Mouse (Mus musculus) urinary bladder, postnatal 36 days (tissue): ENCODE measurements around the gene Ypel2.

ENCODE experiments used
- DNase-seq, 2 experiments: peaks; one replicate each; pipeline ENCODE4 v3.0.0; 2022; ENCODE audit warnings: low spot score in 2 of 2, mixed read lengths in 1 of 2

The Ypel2 gene

GRCm38 (mm10) chr11:86932201-86932600 lies 61.3 kb downstream of the Ypel2 start:
- DNase-seq: no peak

- DNase-seq: no peak
These were observed 62.8 kb downstream of the Ypel2 start for GRCm38 (mm10) chr11:86930636-86931180.

DNA sequence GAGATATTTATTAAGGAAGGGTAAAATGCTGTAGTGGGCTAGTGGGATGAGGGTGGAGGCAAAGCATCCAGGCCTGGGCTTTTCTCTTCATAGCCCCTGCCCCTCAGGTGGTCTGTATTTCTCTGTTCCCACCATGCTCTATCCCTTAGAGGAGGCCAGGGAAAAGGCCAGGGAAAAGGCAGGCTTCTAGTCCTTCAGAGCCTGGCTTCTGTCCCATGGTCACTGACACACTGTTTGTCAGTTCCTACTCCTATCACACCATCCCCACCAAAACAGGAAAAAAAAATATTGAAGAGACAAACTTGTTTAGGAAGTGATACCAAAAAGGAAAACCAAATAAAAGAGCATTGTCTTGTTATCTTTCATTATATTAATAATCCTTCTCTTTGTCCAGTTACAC lies 63.5 kb downstream of the Ypel2 start:
- DNase-seq: no peak

DNA sequence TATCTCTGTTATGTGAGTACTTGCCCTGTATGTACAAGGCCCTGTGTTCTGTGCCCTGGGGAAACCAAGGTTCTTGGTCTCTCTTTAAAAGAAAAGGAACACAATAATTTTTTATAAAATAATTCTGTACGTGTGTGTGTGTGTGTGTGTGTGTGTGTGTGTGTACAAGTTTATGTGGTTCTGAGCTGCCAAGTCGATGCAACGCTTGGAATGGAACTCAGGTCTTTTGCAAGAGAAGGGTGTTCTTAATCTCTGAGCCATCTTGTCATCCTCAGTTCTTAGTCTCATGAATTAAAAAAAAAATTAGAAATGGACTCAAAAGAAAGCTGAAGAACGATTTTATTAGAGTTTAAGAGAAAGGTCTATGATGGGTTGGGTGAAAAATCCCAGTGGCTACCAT lies 64.0 kb downstream of the Ypel2 start:
- DNase-seq: no peak

- DNase-seq: no peak
These were observed 68.3 kb downstream of the Ypel2 start for GRCm38 (mm10) chr11:86925085-86925638.

DNA sequence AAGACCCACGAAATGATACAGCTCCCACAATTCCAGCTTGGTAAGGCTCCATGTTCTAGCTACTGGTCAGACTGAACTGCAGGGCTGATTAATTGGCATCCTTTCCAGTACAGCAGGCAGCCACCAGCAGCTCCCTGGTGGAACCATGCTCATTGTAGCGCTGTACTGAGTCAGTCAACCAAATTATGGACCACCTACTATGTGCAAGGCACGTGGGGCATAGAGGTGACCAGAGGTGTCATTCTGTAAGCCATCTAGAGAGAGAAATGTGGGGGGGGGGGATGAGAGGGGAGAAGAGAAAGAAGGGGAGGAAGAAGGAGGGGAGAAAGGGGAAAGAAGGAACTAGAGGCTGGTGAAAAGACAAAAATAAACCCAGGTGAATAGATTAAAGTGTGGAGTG lies 68.9 kb downstream of the Ypel2 start:
- no peak for DNase-seq

DNA sequence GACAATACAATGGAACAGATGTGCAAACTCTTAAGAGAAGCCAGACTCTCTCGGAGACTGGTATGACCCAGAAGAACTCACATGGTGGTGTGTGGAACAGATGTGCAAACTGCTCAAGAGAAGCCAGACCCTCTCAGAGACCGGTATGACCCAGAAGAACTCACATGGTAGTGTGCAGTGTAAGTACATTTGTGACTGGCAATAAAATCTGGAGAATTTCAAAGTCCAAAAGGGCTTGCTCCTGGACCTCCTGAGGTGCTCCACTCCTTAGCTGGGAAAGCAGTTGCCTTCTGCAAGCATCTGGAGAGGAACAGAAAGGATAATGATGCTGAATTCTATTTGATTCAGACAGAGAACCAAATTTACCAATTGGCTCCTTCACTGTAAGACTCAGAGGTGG lies 69.9 kb downstream of the Ypel2 start:
- DNase-seq: no peak

GRCm38 (mm10) chr11:86922029-86922428 lies 71.5 kb downstream of the Ypel2 start:
- no peak for DNase-seq

DNA sequence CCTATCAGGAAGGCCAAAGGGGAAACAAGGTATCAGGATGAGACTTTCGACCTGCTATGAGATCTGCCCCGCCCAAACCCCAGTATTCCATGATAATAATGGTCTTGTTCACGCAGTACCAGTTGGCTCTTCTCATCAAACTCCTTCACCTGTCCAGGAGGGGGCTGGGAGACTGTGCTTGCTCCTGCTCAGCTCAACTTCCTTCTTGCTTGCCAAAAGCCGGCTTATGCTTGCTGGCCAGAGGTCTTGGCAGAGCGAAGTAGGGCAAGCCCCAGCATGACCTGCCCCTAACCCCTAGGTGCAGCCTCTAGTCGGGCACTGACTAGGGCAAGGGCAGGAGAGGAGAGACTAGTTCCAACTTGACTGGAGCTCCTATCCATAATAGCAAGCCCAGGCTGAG lies 72.2 kb downstream of the Ypel2 start:
- DNase-seq: peak; percentile 27 to 46

- DNase-seq: peak in 1 of 2 experiments; percentile 26
These were observed 73.1 kb downstream of the Ypel2 start for GRCm38 (mm10) chr11:86920111-86921080.

- no peak for DNase-seq
These were observed 74.0 kb downstream of the Ypel2 start for GRCm38 (mm10) chr11:86919468-86919867.

- no peak for DNase-seq
These were observed 76.0 kb downstream of the Ypel2 start for GRCm38 (mm10) chr11:86917536-86917935.

- no peak for DNase-seq
These were observed 76.8 kb downstream of the Ypel2 start for GRCm38 (mm10) chr11:86916596-86917249.

- no peak for DNase-seq
These were observed 79.2 kb downstream of the Ypel2 start for GRCm38 (mm10) chr11:86914329-86914728.

- no peak for DNase-seq
These were observed 83.3 kb downstream of the Ypel2 start for GRCm38 (mm10) chr11:86910244-86910643.

- DNase-seq: no peak
These were observed 84.5 kb downstream of the Ypel2 start for GRCm38 (mm10) chr11:86909028-86909427.

DNA sequence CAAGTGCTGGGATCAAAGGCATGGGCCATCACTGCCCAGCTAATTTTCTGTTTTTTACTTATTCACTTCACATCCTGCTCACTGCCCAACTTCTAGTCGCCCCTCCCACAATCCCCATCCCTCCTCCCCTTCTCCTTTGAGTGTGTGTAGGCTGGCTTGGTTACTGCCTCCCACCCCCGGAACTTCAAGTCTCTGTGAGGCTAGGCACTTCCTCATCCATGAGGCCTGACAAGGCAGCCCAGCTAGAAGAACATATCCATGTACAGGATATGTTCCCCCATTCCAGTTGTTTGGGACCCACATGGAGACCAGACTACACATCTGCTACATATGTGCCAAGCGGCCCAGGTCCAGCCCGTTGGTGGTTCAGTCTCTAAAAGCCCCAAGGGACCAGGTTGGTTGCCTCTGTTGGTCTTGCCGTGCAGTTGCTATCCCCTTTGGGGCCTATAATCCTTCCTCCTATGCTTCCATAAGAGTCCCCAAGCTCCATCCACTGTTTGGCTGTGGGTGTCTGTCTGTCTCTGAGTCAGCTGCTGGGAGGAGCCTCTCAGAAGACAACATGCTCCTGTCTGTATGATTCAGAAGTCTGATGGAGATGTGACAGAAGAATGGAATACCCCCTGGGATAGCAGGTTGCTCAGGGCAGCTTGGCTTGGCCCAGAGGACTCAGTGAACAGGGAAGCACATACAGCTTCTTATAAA lies 85.5 kb downstream of the Ypel2 start:
- DNase-seq: no peak

DNA sequence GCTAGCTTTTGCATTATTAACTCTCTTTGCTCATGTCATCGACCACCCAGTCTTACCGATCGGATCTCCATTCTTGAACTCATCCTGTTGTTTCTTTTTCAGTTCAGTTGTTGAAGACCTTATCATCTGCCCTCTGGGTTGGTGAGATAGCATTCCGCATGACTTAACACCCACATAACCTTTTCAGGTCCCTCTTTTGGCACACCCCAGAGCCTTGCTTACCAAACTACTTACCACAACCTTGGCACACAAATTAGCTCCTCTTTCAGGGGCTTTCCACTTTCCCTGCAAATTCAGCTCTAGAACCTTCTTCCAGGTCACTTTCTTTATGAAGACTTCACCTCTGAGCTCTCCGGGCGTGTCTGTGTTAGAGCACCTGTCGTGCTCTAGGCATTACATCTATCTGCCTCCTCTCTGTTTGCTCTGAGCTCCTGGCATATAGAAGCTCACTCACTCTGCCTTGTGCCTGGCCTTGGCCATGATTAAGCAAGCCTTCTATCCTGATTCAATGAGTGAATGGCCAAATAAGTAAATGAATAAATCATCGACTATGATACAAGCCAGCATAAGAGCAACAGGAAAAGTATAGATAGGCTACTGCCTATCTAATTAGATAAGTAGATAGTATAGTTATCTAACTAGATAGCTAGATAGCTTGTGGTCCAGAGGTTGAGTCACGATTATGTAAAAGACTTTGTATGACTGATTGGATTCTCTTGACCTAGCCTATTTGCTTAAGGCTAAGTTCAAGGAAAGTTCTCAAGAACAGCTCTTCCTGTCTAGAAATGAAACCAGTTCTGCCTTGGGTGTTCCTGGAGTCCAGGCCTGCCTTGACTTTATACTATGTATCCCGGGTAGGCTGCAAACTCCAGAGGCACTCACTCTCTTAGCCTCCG lies 86.5 kb downstream of the Ypel2 start:
- no peak for DNase-seq

- no peak for DNase-seq
These were observed 87.2 kb downstream of the Ypel2 start for GRCm38 (mm10) chr11:86906257-86906656.

GRCm38 (mm10) chr11:86905261-86905660 lies 88.2 kb downstream of the Ypel2 start:
- DNase-seq: no peak

DNA sequence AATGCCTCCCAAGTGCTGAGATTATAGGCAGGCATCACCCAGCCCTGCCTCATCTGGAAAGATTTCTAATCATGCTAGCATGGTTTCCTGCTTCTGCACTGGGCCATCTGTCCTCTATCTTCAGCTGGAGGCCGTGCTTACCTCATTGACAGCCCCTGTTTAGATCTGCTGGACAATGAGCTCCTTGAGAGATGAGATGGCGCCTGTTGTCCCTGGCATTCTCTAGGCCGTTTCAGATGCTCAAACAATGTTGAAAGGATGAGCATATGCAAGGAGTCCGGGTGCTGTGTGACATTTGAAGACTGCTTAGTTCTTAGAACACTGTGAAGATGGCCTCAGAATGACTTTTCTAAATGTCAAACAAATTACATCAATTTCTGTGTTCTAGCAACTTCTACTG lies 88.8 kb downstream of the Ypel2 start:
- no peak for DNase-seq
